Mouse (Mus musculus): Measurements from ENCODE around the gene Fer. TPM values are rescaled to one million over a fixed set of nuclear protein-coding genes. Genes with fewer than 3 reads are reported as not detected.
A peak's percentile ranks its signal among the peaks of the same experiment; 100 is the strongest.

The Fer gene
- polyA plus RNA-seq, 1 experiment from 2014 or later: 31.4 TPM

DNA sequence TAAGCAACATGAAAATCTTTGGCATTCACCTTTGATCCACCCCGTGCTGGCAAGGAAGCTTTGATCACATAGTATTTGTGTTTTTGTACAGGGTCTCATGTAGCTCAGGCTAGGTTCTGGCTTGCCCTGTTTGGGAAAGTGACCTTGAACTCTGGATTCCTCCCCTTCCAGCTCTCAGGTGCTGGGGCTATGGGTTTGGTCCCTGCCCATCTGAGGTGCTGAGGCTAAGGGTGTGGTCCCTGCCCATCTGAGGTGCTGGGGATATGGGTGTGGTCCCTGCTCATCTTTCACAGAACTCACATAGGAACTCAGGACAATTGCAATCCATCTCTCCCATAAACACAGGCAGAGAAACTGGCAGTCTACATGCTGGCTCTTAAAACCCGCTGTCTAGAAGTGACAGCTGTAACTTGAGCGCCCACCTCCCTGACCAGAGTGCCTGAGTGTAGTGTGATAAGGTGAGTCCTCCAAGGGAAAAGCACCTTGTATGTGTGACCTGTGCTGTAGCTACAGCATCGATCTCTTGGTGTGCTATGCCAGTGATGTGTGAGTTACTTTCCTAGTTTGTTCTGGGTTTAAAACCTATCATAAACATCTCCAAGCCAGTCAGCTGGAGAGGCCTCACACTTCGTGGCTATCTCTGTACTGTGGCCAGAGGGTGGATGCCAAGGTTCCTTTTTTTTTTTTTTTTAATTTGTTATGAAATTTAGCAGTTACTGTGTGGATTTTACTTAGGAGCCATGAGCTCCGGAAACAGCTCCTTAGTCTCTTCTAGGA is 236.7 kb downstream of the Fer start:
- ATAC-seq (replicated peaks; ENCODE audit: low FRiP score): no peak
- Histone ChIP-seq H3K36me3 (no peaks in the 10 kb centered on the region), H3K4me3 (replicated peaks) (no peak overlapping the region), H3K9ac (no peak overlapping the region), H3K27ac (no peak overlapping the region), H3K9me3 (replicated peaks) (no peaks in the 10 kb centered on the region), H3K4me1 (0 out of 2 replicates have a peak, but pooled peaks cover 6% of the 10 kb centered on the region), H3K4me2 (no peak overlapping the region), H3K27me3 (no peaks in the 10 kb centered on the region)
- 55% methylated on average over 6 of the region's 6 CpGs for WGBS

- no peak overlapping the region for H3K9ac ChIP-seq
- no peak overlapping the region for H3K27ac ChIP-seq
Measured at GRCm38 (mm10) chr17:64100172-64100510, 237.3 kb downstream of the Fer start.

GRCm38 (mm10) chr17:64108773-64109172 is 245.9 kb downstream of the Fer start:
- Histone ChIP-seq H3K4me1 (no peaks in the 10 kb centered on the region), H3K4me2 (no peak overlapping the region), H3K36me3 (no peaks in the 10 kb centered on the region), H3K9me3 (replicated peaks) (no peaks in the 10 kb centered on the region), H3K9ac (no peak overlapping the region), H3K27me3 (no peaks in the 10 kb centered on the region), H3K4me3 (replicated peaks) (no peak overlapping the region), H3K27ac (no peak overlapping the region)
- WGBS: 91% methylated on average over 5 of the region's 5 CpGs
- no peak for ATAC-seq (replicated peaks; ENCODE audit: low FRiP score)

More at GRCm38 (mm10) chr17:64100172-64100510, 237.3 kb downstream of the Fer start:
- Histone ChIP-seq H3K9me3 (replicated peaks) (no peaks in the 10 kb centered on the region), H3K36me3 (no peaks in the 10 kb centered on the region), H3K27me3 (no peaks in the 10 kb centered on the region), H3K4me3 (replicated peaks) (no peak overlapping the region), H3K4me1 (0 out of 2 replicates have a peak, but pooled peaks cover 6% of the 10 kb centered on the region), H3K4me2 (no peak overlapping the region)
- ATAC-seq (replicated peaks; ENCODE audit: low FRiP score): no peak
- 43% methylated on average over 3 of the region's 3 CpGs for WGBS

GRCm38 (mm10) chr17:64109871-64110270 is 247.0 kb downstream of the Fer start:
- no peak overlapping the region for H3K9ac ChIP-seq
- no peaks in the 10 kb centered on the region for H3K4me1 ChIP-seq
- 65% methylated on average over 8 of the region's 8 CpGs for WGBS
- H3K9me3 ChIP-seq (replicated peaks): no peaks in the 10 kb centered on the region
- H3K27me3 ChIP-seq: no peaks in the 10 kb centered on the region
- no peaks in the 10 kb centered on the region for H3K36me3 ChIP-seq
- H3K4me3 ChIP-seq (replicated peaks): no peak overlapping the region
- H3K27ac ChIP-seq: no peak overlapping the region
- no peak overlapping the region for H3K4me2 ChIP-seq
- ATAC-seq (replicated peaks; ENCODE audit: low FRiP score): no peak

- Histone ChIP-seq H3K4me3 (replicated peaks) (no peak overlapping the region), H3K4me2 (no peak overlapping the region), H3K4me1 (peaks cover 15% of the 10 kb centered on the region), H3K9ac (no peak overlapping the region), H3K36me3 (no peaks in the 10 kb centered on the region), H3K9me3 (replicated peaks) (no peaks in the 10 kb centered on the region), H3K27ac (no peak overlapping the region), H3K27me3 (no peaks in the 10 kb centered on the region)
- 86% methylated on average over 5 of the region's 5 CpGs for WGBS
- ATAC-seq (replicated peaks; ENCODE audit: low FRiP score): no peak
Measured at GRCm38 (mm10) chr17:64113625-64114024, 250.8 kb downstream of the Fer start.

DNA sequence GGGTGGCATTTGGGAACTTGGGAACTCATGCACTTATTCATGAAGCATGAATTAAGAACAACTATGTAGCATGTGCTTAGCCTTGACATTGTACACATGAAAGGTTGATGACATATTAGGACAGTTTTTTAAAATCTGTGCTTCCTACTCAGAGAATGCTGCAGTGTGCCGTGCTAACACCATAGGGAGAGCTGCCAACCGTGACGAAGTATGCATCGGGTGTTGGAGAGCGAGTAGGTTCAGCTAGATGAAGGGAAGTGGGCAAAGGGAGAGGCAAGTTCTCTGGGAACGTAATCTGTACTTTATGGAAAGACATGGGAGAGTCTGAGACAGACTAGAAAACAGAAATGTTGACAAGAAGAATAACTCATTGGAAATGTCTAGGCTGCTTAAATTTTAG is 253.9 kb downstream of the Fer start:
- H3K4me2 ChIP-seq: no peak overlapping the region
- no peaks in the 10 kb centered on the region for H3K36me3 ChIP-seq
- peaks cover 15% of the 10 kb centered on the region for H3K4me1 ChIP-seq
- no peaks in the 10 kb centered on the region for H3K9me3 ChIP-seq (replicated peaks)
- H3K9ac ChIP-seq: no peak overlapping the region
- 0 out of 2 replicates have a peak overlapping the region, but pooled peaks have one; percentile 42 for H3K27ac ChIP-seq
- WGBS: 46% methylated on average over 6 of the region's 6 CpGs
- no peaks in the 10 kb centered on the region for H3K27me3 ChIP-seq
- ATAC-seq (replicated peaks; ENCODE audit: low FRiP score): peak; percentile 82
- H3K4me3 ChIP-seq (replicated peaks): no peak overlapping the region

- Histone ChIP-seq H3K9ac (no peak overlapping the region), H3K9me3 (replicated peaks) (no peaks in the 10 kb centered on the region), H3K4me2 (no peak overlapping the region), H3K27me3 (no peaks in the 10 kb centered on the region), H3K4me3 (replicated peaks) (no peak overlapping the region), H3K4me1 (peaks cover 15% of the 10 kb centered on the region), H3K36me3 (no peaks in the 10 kb centered on the region), H3K27ac (no peak overlapping the region)
- WGBS: 73% methylated on average over 5 of the region's 5 CpGs
- no peak for ATAC-seq (replicated peaks; ENCODE audit: low FRiP score)
Measured at GRCm38 (mm10) chr17:64119697-64120288, 256.9 kb downstream of the Fer start.

GRCm38 (mm10) chr17:64122556-64122955 is 259.7 kb downstream of the Fer start:
- Histone ChIP-seq H3K4me3 (replicated peaks) (no peak overlapping the region), H3K9me3 (replicated peaks) (no peaks in the 10 kb centered on the region), H3K9ac (no peak overlapping the region), H3K36me3 (no peaks in the 10 kb centered on the region), H3K4me2 (no peak overlapping the region), H3K4me1 (no peaks in the 10 kb centered on the region), H3K27ac (no peak overlapping the region), H3K27me3 (no peaks in the 10 kb centered on the region)
- 90% methylated on average over 11 of the region's 11 CpGs for WGBS
- ATAC-seq (replicated peaks; ENCODE audit: low FRiP score): no peak

GRCm38 (mm10) chr17:64123732-64124131 is 260.9 kb downstream of the Fer start:
- Histone ChIP-seq H3K4me2 (no peak overlapping the region), H3K36me3 (no peaks in the 10 kb centered on the region), H3K9me3 (replicated peaks) (no peaks in the 10 kb centered on the region), H3K4me1 (no peaks in the 10 kb centered on the region), H3K9ac (no peak overlapping the region), H3K4me3 (replicated peaks) (no peak overlapping the region), H3K27me3 (no peaks in the 10 kb centered on the region), H3K27ac (no peak overlapping the region)
- 84% methylated on average over 3 of the region's 3 CpGs for WGBS
- no peak for ATAC-seq (replicated peaks; ENCODE audit: low FRiP score)

- Histone ChIP-seq H3K27ac (peak overlapping the region; percentile 58; the same call in 1 of the 2 replicates), H3K4me2 (no peak overlapping the region), H3K4me1 (peaks cover 8% of the 10 kb centered on the region; the same call in 1 of the 2 replicates), H3K9me3 (replicated peaks) (no peaks in the 10 kb centered on the region), H3K9ac (no peak overlapping the region), H3K36me3 (no peaks in the 10 kb centered on the region), H3K27me3 (no peaks in the 10 kb centered on the region), H3K4me3 (replicated peaks) (no peak overlapping the region)
- WGBS: 58% methylated on average over 5 of the region's 5 CpGs
- peak; percentile 90 for ATAC-seq (replicated peaks; ENCODE audit: low FRiP score)
Measured at GRCm38 (mm10) chr17:64126904-64127303, 264.0 kb downstream of the Fer start.

DNA sequence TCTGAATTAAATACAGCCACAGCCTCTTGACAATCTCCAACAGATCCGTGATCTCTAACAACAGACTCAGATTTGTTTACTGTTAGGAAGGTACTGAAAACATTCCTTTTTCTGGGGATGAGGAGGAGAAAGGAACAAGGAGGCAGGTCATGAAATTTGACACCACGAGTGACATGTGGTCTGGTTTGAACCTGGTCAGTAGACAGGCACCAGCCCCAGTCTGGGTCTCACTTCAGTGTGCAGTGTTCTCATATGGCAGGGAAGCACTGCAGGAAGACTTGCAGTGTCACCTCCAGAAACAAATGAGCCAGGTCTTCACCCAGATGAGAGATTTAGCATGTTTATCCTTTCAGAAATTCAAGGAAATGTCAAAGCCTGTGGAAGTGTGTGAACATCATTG is 266.9 kb downstream of the Fer start:
- no peak overlapping the region for H3K4me2 ChIP-seq
- peak; percentile 76 for ATAC-seq (replicated peaks; ENCODE audit: low FRiP score)
- no peak overlapping the region for H3K9ac ChIP-seq
- no peaks in the 10 kb centered on the region for H3K27me3 ChIP-seq
- no peak overlapping the region for H3K4me3 ChIP-seq (replicated peaks)
- WGBS: 34% methylated on average over 2 of the region's 2 CpGs
- H3K9me3 ChIP-seq (replicated peaks): no peaks in the 10 kb centered on the region
- no peaks in the 10 kb centered on the region for H3K36me3 ChIP-seq
- no peak overlapping the region for H3K27ac ChIP-seq
- H3K4me1 ChIP-seq: peaks cover 10% of the 10 kb centered on the region; the same call in 1 of the 2 replicates

- no peak overlapping the region for H3K9ac ChIP-seq
- H3K9me3 ChIP-seq (replicated peaks): no peaks in the 10 kb centered on the region
- no peak overlapping the region for H3K4me2 ChIP-seq
- H3K27ac ChIP-seq: no peak overlapping the region
- no peaks in the 10 kb centered on the region for H3K36me3 ChIP-seq
- no peaks in the 10 kb centered on the region for H3K27me3 ChIP-seq
- H3K4me3 ChIP-seq (replicated peaks): no peak overlapping the region
- peaks cover 10% of the 10 kb centered on the region; the same call in 1 of the 2 replicates for H3K4me1 ChIP-seq
- no peak for ATAC-seq (replicated peaks; ENCODE audit: low FRiP score)
- WGBS: 62% methylated on average over 3 of the region's 3 CpGs
Measured at GRCm38 (mm10) chr17:64130356-64130755, 267.5 kb downstream of the Fer start.

All from kidney, embryonic 15.5 days (tissue).